Mouse (Mus musculus) thymus, adult 2 months (tissue): ENCODE measurements around the gene Slc35e4.

ENCODE experiments used
- CTCF ChIP-seq: fragments of 200-500 bp; IDR thresholded peaks from 2 replicates; pipeline ENCODE4 v1.5.1; 2012; ENCODE audit warnings: mild to moderate bottlenecking, control low read depth, low read length, moderate library complexity, borderline replicate concordance; ENCODE audit not compliant: control insufficient read depth, poor library complexity, insufficient read depth; ENCODE audit errors: extremely low read depth
- POLR2A ChIP-seq: fragments of 200-500 bp; IDR thresholded peaks from 2 replicates; pipeline ENCODE4 v1.6.1; 2012; ENCODE audit warnings: mild to moderate bottlenecking, low read length, control low read depth, moderate library complexity; ENCODE audit not compliant: control insufficient read depth, poor library complexity, insufficient read depth; ENCODE audit errors: extremely low read depth

- TF ChIP-seq CTCF (no peak), POLR2A (no peak)
Measured at GRCm38 (mm10) chr11:3895933-3896332, 18.5 kb downstream of the Slc35e4 start.
